Mouse (Mus musculus) stomach, postnatal 0 days (tissue): ENCODE measurements around the gene Swi5.

Experiments used
- CTCF ChIP-seq: IDR thresholded peaks from 2 replicates; pipeline ENCODE4 v1.5.1; 2016; ENCODE audit warnings: antibody characterized with exemption, low read depth, mild to moderate bottlenecking, moderate library complexity
- EP300 ChIP-seq: optimal IDR thresholded peaks from 2 replicates; pipeline ENCODE3; 2016; ENCODE audit warnings: antibody characterized with exemption

DNA sequence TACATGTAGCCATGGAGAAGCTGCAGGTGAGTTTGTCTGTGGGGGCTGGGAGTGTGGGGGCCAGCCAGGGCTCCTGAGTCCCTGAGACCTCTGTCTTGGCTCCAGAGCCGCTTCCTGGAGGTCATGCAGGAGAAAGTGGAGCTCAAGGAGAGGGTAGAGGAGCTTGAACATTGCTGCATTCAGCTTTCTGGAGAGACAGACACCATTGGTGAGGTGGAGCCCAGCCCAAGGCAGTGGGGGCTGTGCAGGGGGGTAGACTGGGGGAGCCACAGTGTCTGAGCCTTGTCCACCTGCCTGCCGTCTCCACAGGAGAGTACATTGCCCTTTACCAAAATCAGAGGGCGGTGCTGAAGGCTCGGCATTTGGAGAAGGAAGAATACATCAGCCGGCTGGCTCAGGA, 17.8 kb upstream of the Swi5 start:
- TF ChIP-seq CTCF (no peak), EP300 (no peak)
